Mouse (Mus musculus) spleen, postnatal 4 days (tissue): ENCODE measurements around the gene 2410015M20Rik.
"Not testable (repeated sequence)": the region's sequence is repeated elsewhere in the genome, so short reads cannot be mapped to it uniquely, and the experiment has no call there.

Experiments
- DNase-seq, 2 experiments: peaks; one replicate each; pipeline ENCODE4 v3.0.0; 2022; ENCODE audit warnings: low spot score in 2 of 2

2410015M20Rik gene

DNA sequence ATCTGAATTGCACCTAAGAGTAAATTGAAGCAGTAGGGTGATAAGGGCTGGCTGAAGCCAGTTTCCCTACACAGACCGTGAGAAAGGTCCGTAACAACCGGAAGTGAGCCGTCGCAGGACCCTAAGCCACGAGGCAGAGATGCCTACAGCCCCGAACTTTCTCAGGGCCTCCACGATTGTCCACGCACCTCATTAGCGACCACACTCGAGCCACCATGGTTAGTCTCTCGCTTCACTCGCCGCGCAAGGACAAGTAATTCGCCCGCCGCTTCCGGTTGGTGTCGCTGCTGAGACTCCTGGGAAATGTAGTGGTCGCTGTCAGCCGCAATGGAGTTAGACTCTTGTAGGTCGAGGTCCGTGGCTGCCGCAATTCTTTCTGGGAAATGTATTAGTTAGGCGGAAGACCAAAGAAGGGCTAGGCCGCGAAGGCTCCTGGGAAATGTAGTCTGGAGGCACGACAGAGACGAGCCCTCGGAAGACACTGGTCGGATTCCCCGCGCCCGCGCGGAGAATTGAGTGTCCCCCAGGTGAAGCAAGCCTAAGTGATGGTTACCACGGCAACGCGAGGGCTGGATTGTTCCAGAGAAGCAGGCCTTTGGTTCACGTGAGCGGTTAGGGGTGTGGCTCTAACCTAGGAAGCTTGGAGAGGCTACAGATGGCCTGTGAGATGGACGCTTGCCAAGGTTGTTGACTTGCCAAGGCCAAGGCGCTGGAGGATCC lies at the start of gene 2410015M20Rik:
TSS of gene 2410015M20Rik (minus strand) at position 320 of the 720 bp plus-strand sequence.
- DNase-seq = peak; percentile 92 to 95

GRCm38 (mm10) chr17:56656171-56656570 lies 46.6 kb upstream of the 2410015M20Rik start:
- no peak for DNase-seq

GRCm38 (mm10) chr17:56655311-56655710 lies 45.7 kb upstream of the 2410015M20Rik start:
- DNase-seq = no peak

DNA sequence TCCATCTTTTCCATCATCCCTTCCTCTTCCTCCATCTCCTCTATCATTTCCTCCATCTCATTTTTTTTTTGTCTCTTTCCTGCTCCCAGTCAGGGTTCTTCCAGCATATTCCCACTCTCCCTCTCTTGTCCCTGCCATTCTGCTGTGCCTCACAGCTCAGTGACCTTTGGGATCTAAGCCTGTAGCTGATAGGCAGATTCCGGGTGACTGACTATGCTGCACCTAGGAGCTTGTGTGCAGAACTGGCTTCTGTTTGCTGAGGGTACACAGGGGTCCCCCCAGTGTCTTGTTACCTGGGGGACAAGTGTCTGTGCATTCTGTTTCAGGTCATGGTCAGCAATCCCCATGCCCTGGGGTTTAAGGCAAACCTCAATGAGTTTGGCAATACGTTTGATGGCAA lies 45.2 kb upstream of the 2410015M20Rik start:
- no peak for DNase-seq

- DNase-seq = no peak
These were observed 42.2 kb upstream of the 2410015M20Rik start for GRCm38 (mm10) chr17:56651801-56652200.

- DNase-seq = no peak
These were observed 38.0 kb upstream of the 2410015M20Rik start for GRCm38 (mm10) chr17:56647546-56647945.

GRCm38 (mm10) chr17:56643237-56643636 lies 33.7 kb upstream of the 2410015M20Rik start:
- no peak for DNase-seq

GRCm38 (mm10) chr17:56634023-56634422 lies 24.5 kb upstream of the 2410015M20Rik start:
- peak; percentile 50 to 68 for DNase-seq

GRCm38 (mm10) chr17:56631807-56632206 lies 22.2 kb upstream of the 2410015M20Rik start:
- no peak for DNase-seq

DNA sequence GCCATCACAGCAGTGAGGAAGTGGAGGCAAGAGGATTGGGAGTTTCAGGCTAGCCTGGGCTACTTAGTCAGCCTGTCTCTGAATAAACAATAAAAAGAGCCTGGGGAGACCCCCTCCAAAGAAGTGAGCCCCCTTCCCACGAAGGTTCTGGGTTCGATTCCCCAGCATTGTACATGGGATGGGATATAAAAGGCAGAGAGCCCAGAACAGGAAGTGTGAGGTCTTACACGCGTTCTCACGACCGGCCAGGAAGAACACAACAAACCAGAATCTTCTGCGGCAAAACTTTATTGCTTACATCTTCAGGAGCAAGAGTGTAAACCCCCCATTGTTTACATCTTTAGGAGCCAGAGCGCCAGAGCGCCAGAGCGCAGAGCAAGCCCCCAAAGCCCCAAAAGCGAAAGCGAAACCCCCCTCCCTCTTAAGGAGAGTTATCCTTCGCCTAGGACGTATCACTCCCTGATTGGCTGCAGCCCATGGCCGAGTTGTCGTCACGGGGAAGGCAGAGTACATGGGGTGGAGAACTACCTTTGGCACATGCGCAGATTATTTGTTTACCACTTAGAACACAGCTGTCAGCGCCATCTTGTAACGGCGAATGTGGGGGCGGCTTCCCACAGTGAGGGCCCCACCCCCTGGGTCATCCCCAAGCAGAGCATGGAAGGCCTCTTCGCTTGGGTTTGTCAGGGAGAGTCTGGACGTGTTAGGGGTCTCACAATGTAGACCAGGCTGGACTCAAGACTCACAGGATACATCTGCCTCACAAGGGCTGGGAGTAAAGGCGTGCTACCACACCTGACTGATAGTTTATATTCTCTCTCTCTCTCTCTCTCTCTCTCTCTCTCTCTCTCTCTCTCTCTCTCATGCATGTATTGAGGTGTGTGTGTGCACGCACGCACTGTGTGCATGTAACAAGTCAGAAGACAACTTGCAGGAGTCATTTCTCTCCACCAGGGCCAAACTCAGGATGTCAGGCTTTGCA lies 20.5 kb upstream of the 2410015M20Rik start:
- not testable (repeated sequence) for DNase-seq

DNA sequence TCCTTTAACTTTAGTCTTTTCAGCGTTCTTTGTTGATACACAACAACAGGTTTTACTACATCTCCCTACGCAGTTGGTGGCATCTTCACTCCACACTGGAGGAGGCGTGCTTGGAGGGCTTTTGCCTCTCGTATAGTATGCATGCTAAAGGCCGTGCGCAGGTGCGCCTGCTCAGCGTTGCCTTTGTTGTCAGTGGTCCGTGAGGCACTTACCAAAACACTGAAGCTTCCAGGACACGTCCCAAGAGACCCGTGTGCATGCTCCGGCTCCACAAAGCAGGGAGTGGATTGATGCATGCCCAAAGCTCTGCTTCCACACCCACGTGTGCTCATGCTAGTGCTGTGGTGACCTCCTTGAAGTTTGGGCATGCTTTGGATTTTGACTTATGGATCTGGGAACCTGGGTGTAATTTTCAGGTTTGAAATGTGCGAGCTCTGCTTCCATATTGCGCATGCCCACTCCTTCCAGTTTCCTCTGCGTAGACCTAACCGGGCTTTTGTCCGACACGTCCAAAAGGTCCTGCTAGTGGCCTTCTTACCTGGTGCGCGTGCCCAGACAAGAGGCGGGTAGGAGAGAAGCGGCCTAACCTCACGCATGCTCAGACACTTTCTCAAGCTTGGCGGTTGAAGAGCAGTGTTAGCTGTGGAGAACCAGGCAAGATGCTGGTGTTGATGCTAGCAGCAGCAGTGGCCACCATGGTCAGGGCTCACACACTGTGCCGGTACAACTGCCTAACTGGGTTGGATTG lies 18.1 kb upstream of the 2410015M20Rik start, which contains the start of gene Catsperd:
TSS of gene Catsperd (plus strand) at position 614 of the 748 bp plus-strand sequence.
- DNase-seq = no peak

DNA sequence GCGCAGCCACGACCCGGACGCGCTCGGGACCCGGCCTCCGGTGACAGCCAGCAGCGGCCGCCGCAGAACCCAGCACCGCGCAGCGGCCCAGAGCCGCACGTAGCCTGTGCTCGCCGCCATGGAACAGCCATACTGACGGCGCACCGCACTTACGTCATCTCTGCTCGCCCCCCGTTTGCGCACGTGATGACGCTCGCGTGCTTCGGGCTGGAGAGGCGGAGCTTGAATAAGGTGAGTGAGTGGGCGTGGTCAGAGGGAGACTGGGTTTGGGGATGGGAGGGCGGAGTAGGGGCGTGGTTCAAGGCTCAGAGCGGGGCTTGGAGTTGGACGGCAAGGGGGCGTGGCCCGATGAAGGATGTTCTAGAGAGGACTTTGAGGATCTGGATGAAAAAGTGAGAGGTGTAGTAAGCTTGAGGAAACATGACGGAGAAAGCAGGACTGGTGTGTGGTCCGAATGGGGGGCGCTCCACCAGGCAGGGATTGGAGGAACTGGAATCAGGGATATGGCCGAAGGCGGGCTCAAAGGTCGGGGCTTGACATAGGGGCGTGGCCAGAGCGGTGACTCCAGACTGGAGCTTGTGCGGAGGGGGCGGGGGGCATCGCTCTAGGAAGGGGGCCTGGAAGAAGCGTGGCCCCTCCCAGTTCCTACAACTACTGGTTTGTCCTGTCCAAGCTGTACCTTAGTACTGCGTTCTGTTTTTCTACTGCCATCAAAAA lies 17.3 kb upstream of the 2410015M20Rik start, which contains the start of gene Lonp1:
TSS of gene Lonp1 (minus strand) at position 134 of the 717 bp plus-strand sequence.
- peak; percentile 93 to 96 for DNase-seq

GRCm38 (mm10) chr17:56626260-56626659 lies 16.7 kb upstream of the 2410015M20Rik start:
- no peak for DNase-seq

DNA sequence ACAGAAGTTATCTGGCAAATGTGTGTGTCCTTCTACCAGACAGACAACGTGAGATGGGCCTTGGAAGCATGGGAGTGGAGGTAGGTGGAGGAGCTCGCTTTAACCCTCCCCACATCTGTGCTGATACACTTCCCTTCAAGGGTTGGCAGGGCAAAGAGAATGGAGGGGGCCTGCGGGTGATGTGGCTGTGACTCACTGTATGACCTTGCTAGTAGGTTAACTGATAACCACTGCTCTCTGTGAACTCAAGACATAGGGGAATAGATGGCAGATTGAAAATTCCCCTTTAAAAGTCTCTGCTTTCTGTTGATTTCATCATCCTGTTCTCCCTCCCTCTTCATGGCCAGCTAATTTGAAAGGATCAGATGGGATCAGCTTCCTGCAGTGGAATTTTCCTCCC lies 15.9 kb upstream of the 2410015M20Rik start:
- DNase-seq = no peak

DNA sequence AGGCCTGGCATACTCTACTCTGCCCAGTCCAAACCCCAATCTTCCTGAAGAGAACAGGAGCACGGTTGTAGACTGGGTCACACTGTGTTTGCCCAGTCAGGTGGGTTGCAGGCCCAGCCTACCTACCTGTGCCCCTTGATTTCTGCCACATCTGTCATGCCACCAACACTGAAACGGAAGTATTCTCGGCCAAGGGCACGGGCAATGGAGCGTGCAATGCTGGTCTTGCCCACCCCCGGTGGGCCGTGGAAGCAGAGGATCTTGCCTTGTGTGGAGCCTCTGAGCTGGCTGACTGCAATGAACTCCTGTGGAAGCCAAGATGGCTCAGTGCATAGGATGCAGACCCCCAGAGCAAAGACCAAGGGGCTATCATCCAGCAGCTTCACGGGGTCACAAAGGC lies 8.1 kb upstream of the 2410015M20Rik start:
- peak in 1 of 2 experiments; percentile 58 for DNase-seq

GRCm38 (mm10) chr17:56616725-56617124 lies 7.2 kb upstream of the 2410015M20Rik start:
- peak in 1 of 2 experiments; percentile 54 for DNase-seq

DNA sequence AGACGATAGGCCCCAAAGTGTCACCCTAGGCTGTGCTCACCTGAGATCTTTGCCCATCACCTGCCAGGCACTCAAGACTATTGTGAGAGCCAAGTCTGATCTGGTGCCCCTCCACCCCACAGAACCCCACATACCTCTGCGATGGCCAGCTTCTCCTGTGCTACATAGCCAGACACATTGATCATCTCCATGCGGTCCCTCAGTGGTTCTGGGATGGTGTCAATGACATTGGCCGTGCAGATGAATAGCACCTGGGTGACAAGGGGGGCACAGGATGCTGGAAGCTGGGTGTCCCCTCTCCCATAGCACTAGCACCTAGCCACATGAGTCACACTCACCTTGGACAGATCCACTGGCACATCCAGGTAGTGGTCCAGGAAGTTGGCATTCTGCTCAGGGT lies 6.2 kb upstream of the 2410015M20Rik start:
- peak in 1 of 2 experiments; percentile 58 for DNase-seq

GRCm38 (mm10) chr17:56615136-56615784 lies 5.7 kb upstream of the 2410015M20Rik start:
- peak in 1 of 2 experiments; percentile 58 for DNase-seq

DNA sequence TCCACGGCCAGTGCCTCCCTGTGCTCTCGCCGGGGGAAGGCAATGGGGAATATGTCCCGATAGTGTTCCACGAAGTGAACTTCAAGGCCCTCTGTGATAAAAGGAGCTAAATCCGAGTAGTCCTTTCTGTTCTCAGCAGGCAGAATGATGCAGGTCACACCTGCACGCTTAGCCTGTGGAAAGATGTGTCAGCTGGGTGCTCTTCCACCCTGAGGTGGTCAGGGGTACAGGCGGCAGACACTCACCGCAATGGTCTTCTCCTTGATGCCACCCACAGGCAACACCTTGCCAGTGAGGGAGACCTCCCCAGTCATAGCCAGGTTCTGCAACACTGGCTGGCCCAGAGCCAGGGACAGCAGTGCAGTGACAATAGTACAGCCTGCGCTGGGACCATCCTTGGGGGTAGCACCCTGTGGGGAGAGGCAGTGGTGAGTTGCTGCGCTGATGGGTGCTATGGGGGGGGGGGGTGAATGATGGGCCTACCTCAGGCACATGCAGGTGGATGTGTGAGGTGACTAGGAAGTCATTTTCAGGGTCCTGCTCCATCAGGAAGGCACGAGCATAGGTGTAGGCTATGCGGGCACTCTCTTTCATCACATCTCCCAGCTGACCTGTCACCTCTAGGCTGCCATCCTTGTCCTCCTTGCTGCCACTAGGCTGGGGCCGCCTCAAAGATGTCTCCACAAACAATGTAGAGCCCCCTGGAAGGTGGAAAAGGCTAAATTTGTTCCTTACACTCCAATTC lies 5.0 kb upstream of the 2410015M20Rik start:
- peak in 1 of 2 experiments; percentile 64 for DNase-seq

GRCm38 (mm10) chr17:56613893-56614292 lies 4.3 kb upstream of the 2410015M20Rik start:
- DNase-seq = peak in 1 of 2 experiments; percentile 73
